Mouse (Mus musculus) stomach, postnatal 0 days (tissue): ENCODE measurements around the gene Tsr3.

Experiments used
- CTCF ChIP-seq: IDR thresholded peaks from 2 replicates; pipeline ENCODE4 v1.5.1; 2016; ENCODE audit warnings: antibody characterized with exemption, low read depth, mild to moderate bottlenecking, moderate library complexity
- EP300 ChIP-seq: optimal IDR thresholded peaks from 2 replicates; pipeline ENCODE3; 2016; ENCODE audit warnings: antibody characterized with exemption

- TF ChIP-seq CTCF: no peak
- no peak for TF ChIP-seq EP300
Measured at GRCm38 (mm10) chr17:25224586-25225222, 15.3 kb upstream of the Tsr3 start.
